Mouse (Mus musculus) stomach, postnatal 0 days (tissue): Measurements from ENCODE around the gene Myh7b.

Experiments
- CTCF ChIP-seq: IDR thresholded peaks from 2 replicates; pipeline ENCODE4 v1.5.1; 2016; ENCODE audit warnings: antibody characterized with exemption, low read depth, mild to moderate bottlenecking, moderate library complexity
- EP300 ChIP-seq: optimal IDR thresholded peaks from 2 replicates; pipeline ENCODE3; 2016; ENCODE audit warnings: antibody characterized with exemption

DNA sequence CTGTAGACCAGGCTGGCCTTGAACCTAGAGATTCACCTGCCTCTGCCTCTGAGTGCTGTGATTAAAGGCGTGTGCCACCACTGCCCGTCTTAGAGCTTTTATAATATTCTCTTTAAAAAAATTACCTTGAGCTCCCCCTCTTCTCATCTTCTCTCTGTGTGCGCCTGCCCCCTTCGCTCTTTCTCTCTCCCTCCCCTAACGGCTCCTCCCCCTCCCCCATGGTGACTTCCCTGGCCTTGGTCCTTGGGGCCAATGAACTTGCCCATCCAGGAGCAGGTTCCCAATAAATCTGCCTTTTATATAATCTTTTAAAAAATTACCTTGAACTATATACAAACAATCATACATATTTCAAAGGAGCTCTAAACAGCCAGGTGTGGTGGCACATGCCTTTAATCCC lies 28.0 kb upstream of the Myh7b start:
- TF ChIP-seq CTCF: no peak
- TF ChIP-seq EP300: no peak
